Mouse (Mus musculus) midbrain, embryonic 12.5 days (tissue): ENCODE results near the gene Slc6a16. TPM values are rescaled to one million over a fixed set of nuclear protein-coding genes. Genes with fewer than 3 reads are reported as not detected.

Source experiments
- ATAC-seq: fragments of 200-750 bp; cut with Nextera tagmentation; 2 replicates; pipeline ENCODE4 v1.8.0; 2017; ENCODE audit warnings: low read depth, moderate TSS enrichment, moderate library complexity; ENCODE audit not compliant: low FRiP score
- H3K27ac ChIP-seq: fragments of 300-500 bp; sonication (generic); replicated peaks from 2 replicates; pipeline ENCODE4 v1.5.1; 2016; ENCODE audit warnings: mild to moderate bottlenecking
- H3K27me3 ChIP-seq: fragments of 300-500 bp; sonication (generic); 2 replicates; pipeline ENCODE4 v1.6.1; 2016; ENCODE audit warnings: mild to moderate bottlenecking
- H3K36me3 ChIP-seq: fragments of 300-500 bp; sonication (generic); 2 replicates; pipeline ENCODE4 v1.6.1; 2016
- H3K4me1 ChIP-seq: fragments of 300-500 bp; sonication (generic); 2 replicates; pipeline ENCODE4 v1.6.1; 2016
- H3K4me2 ChIP-seq: fragments of 300-500 bp; sonication (generic); replicated peaks from 2 replicates; pipeline ENCODE4 v1.6.1; 2016; ENCODE audit warnings: mild to moderate bottlenecking, moderate library complexity
- H3K4me3 ChIP-seq: fragments of 300-500 bp; sonication (generic); 2 replicates; pipeline ENCODE4 v1.5.1; 2016; ENCODE audit warnings: mild to moderate bottlenecking
- H3K9ac ChIP-seq: fragments of 300-500 bp; sonication (generic); replicated peaks from 2 replicates; pipeline ENCODE4 v1.6.1; 2016; ENCODE audit warnings: mild to moderate bottlenecking, moderate library complexity
- H3K9me3 ChIP-seq: fragments of 300-500 bp; sonication (generic); 2 replicates; pipeline ENCODE4 v1.6.1; 2016; ENCODE audit warnings: mild to moderate bottlenecking
- WGBS: fragments of 180-500 bp; shearing (Covaris S2); methylation state at CpG from one replicate; pipeline ENCODE4 v1.1.7; 2016; 5-methylcytosine and 5-hydroxymethylcytosine counted together
- polyA plus RNA-seq: library from polyadenylated mRNA; unstranded; fragments of >200 nt; fragmentation: Nextera tagmentation; extraction: Ambion mirVana; gene quantifications from 2 replicates; pipeline ENCODE4 v1.2.1, GENCODE M21; 2016

The Slc6a16 gene
- polyA plus RNA-seq = 0.14 TPM in 1 of 2 replicates, not detected in the other

DNA sequence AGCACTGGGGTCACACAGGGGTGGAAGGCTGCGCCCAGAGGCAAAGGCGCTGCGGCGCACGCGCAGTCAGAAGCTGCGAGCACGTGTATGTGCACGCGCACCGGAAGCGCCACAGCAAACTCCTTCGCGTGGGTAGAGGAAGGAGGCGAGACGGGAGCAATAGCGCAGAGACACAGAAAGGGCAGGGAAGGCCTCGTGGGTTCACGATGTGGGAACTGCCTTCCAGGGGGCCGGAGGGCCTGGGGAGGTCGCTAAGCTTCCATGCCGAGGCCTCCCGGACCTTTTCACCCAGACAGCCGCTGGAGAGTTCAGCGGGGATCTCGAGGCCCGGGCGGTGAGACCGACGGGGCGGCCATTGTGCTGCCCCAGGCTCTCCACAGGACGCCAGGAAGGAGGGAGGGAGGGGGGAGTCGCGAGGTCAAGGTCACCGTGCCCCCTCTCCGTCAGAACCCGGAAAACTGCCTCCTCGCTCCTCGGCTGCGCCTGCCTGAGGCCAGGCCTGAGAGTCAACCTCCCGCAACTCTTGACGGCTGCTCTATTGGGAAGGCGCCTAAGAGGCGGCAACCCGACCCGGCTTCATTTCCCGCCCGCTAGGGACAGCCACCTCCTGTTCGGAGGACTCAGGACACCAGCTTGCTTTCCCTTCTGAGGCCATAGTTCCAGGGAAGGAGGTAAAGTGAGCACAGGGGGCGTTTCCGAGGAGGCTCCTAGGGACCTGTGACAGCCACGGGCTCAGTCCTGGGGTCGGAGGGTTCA, at the start of gene Slc6a16:
Gene Slc6a16, plus strand, starts transcription at position 453 of the 756 bp plus-strand sequence.
- H3K9ac ChIP-seq = no peak within 1 kb of the TSS; the same call in 1 of the 2 replicates
- no peak within 1 kb of the TSS for H3K27ac ChIP-seq
- no peaks in the 10 kb centered on the region for H3K9me3 ChIP-seq
- peak within 1 kb of the TSS; percentile 35 for H3K4me3 ChIP-seq
- no peaks in the 10 kb centered on the region for H3K36me3 ChIP-seq
- peaks cover 62% of the 10 kb centered on the region for H3K27me3 ChIP-seq
- WGBS = 9% methylated on average over 52 of the region's 53 CpGs
- peak; percentile 38; the same call in 1 of the 2 replicates for ATAC-seq
- peak within 1 kb of the TSS; percentile 54 for H3K4me2 ChIP-seq
- H3K4me1 ChIP-seq = peaks cover 14% of the 10 kb centered on the region

DNA sequence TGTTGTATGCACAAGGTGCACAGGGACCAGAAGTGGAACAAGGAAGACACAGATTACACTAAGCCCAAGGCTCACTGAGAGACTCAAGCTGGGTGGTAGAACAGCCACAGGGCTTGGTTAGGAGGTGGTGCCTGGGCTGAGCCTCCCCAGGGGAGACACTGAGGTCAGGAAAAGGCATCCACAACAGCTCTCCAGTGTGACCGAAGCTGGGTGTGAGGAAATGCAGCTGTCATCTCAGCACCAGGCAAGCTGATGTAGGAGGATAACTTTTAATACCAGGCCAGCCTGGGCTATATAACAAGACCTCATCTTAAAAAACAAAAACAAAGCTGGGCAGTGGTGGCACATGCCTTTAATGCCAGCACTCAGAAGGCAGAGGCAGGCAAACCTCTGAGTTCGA, 49.7 kb upstream of the Slc6a16 start:
- Histone ChIP-seq H3K9ac (no peak overlapping the region), H3K4me2 (no peak overlapping the region), H3K27ac (no peak overlapping the region), H3K27me3 (peaks cover 53% of the 10 kb centered on the region), H3K4me3 (no peak overlapping the region), H3K9me3 (no peaks in the 10 kb centered on the region), H3K4me1 (peaks cover 4% of the 10 kb centered on the region; the same call in 1 of the 2 replicates), H3K36me3 (no peaks in the 10 kb centered on the region)
- WGBS = 82% methylated on average over 2 of the region's 2 CpGs
- ATAC-seq = no peak

- no peaks in the 10 kb centered on the region for H3K36me3 ChIP-seq
- H3K27ac ChIP-seq = no peak overlapping the region
- H3K4me1 ChIP-seq = peaks cover 4% of the 10 kb centered on the region; the same call in 1 of the 2 replicates
- no peak overlapping the region for H3K4me3 ChIP-seq
- WGBS = 33% methylated on average over 8 of the region's 8 CpGs
- ATAC-seq = no peak
- no peak overlapping the region for H3K4me2 ChIP-seq
- no peaks in the 10 kb centered on the region for H3K9me3 ChIP-seq
- no peak overlapping the region for H3K9ac ChIP-seq
- peaks cover 46% of the 10 kb centered on the region for H3K27me3 ChIP-seq
Measured at GRCm38 (mm10) chr7:45191803-45192363, 49.0 kb upstream of the Slc6a16 start.

DNA sequence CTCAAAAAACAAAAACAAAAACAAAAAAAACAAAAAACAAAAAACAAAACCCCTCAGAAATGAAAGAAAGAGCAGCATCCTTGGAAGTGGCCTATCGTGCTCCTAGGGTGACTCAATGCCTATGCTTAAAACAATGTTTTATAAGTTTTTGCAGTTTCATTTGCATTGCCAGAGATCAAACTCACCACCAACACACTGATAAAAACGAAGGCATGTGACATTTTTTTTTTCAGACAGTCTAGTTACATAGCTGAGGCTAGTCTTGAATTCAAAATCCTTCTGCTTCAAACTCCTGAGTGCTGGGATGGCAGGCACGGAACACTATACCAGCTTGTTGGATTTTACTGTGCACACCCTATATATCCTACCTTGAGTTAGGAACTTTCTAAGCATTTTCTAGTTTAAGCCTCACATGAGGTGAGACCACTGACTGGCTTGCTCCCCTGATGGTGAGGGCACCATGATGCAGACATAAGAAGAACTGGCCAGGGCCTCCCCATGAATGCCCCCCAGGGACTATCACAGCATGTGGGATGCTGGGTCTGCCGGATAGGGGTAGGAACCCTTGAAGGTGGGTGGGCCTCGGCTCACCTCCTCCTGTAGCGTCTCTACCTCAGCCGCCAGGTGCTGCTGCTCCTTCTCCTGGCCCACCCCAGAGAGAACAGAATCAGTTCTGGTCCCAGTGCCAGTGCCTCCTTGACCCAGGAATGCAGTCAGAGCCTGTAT, 48.1 kb upstream of the Slc6a16 start:
- WGBS = 78% methylated on average over 7 of the region's 7 CpGs
- no peak overlapping the region for H3K4me2 ChIP-seq
- no peak for ATAC-seq
- no peak overlapping the region; the same call in 1 of the 2 replicates for H3K9ac ChIP-seq
- no peak overlapping the region for H3K4me3 ChIP-seq
- peaks cover 46% of the 10 kb centered on the region for H3K27me3 ChIP-seq
- no peaks in the 10 kb centered on the region for H3K36me3 ChIP-seq
- H3K9me3 ChIP-seq = no peaks in the 10 kb centered on the region
- H3K27ac ChIP-seq = no peak overlapping the region
- peaks cover 7% of the 10 kb centered on the region; the same call in 1 of the 2 replicates for H3K4me1 ChIP-seq

GRCm38 (mm10) chr7:45193406-45193805, 47.5 kb upstream of the Slc6a16 start:
- WGBS = 57% methylated on average over 5 of the region's 5 CpGs
- H3K36me3 ChIP-seq = no peaks in the 10 kb centered on the region
- peaks cover 39% of the 10 kb centered on the region for H3K27me3 ChIP-seq
- no peak overlapping the region for H3K9ac ChIP-seq
- ATAC-seq = no peak
- no peak overlapping the region for H3K4me3 ChIP-seq
- no peak overlapping the region for H3K4me2 ChIP-seq
- no peak overlapping the region for H3K27ac ChIP-seq
- H3K9me3 ChIP-seq = no peaks in the 10 kb centered on the region
- peaks cover 11% of the 10 kb centered on the region; the same call in 1 of the 2 replicates for H3K4me1 ChIP-seq

DNA sequence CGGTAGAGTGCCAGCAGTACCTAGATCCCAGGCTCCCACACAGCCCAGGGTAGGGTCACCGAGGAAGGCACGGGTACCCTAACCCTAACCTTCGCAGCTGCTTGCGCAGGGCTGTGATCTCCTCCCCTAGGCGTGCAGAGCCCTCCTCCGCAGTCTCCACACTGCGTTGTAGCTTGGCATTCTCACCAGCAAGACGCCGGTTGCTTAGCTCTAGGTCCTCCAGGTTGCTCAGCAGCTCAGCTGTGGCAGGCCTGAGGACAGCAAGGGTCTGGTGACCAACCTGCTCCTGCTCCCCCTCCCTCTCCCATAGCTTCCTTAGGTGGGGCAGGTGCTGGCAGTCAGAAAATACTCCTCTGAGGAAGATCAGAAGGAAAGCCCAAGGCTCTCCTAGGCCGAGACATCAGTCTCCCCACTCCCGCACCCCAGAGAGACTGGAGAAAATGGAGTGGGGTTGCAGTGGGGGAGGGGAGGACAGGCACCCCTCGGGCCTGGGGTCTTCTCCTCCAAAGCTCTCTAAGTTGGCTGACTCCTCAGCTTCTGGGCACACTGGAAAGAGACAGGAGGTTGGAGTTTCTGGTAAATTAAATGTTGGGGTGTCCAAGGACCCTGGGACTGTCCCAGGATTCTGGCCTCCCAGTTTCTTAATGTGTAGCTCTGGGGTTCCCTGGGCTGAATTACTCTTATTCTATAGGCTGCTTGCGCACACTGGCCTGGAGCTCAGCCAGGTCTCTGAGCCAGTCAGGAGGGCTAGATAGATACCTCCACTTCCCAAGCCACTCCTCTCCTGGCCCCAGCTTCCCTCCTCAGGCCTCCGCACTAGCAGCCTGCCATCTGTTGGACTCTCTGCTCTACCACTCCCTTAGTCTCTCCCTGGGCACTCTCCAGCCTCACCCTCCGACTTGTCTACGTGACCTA, 46.8 kb upstream of the Slc6a16 start:
- Histone ChIP-seq H3K9me3 (no peaks in the 10 kb centered on the region), H3K27ac (no peak overlapping the region), H3K4me1 (peaks cover 11% of the 10 kb centered on the region; the same call in 1 of the 2 replicates), H3K4me2 (no peak overlapping the region), H3K9ac (no peak overlapping the region), H3K36me3 (no peaks in the 10 kb centered on the region), H3K4me3 (no peak overlapping the region), H3K27me3 (peaks cover 33% of the 10 kb centered on the region)
- no peak for ATAC-seq
- WGBS = 76% methylated on average over 17 of the region's 17 CpGs

GRCm38 (mm10) chr7:45195341-45196175, 45.3 kb upstream of the Slc6a16 start:
- Histone ChIP-seq H3K36me3 (no peaks in the 10 kb centered on the region), H3K27me3 (peaks cover 25% of the 10 kb centered on the region), H3K9ac (no peak overlapping the region), H3K4me2 (no peak overlapping the region), H3K27ac (no peak overlapping the region), H3K9me3 (no peaks in the 10 kb centered on the region), H3K4me1 (peaks cover 11% of the 10 kb centered on the region; the same call in 1 of the 2 replicates), H3K4me3 (no peak overlapping the region)
- no peak for ATAC-seq
- WGBS = 62% methylated on average over 13 of the region's 13 CpGs

DNA sequence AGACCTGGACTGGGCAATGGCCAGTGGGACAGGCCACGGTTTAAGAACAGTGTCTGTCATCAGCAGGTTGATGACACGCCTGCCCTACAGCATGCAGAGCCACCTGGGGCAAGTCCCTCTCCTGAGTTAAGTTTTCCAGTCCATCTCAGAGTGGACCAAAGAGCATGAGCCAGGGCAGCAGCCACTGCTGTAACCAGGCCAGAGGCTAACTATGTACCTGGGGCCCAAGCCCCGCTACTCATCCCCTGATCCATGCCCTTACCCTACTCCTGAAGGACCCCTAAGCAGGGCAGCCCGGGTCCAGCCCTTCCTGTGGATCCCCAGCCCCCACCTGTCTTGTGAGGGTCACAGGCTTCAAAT, 44.7 kb upstream of the Slc6a16 start:
- Histone ChIP-seq H3K36me3 (no peaks in the 10 kb centered on the region), H3K4me2 (no peak overlapping the region), H3K4me3 (no peak overlapping the region), H3K27me3 (peaks cover 20% of the 10 kb centered on the region), H3K27ac (no peak overlapping the region), H3K9me3 (no peaks in the 10 kb centered on the region), H3K4me1 (peaks cover 11% of the 10 kb centered on the region; the same call in 1 of the 2 replicates), H3K9ac (no peak overlapping the region)
- ATAC-seq = no peak
- 85% methylated on average over 4 of the region's 4 CpGs for WGBS

GRCm38 (mm10) chr7:45196994-45197393, 43.9 kb upstream of the Slc6a16 start:
- Histone ChIP-seq H3K27ac (no peak overlapping the region), H3K4me2 (no peak overlapping the region), H3K4me1 (peaks cover 8% of the 10 kb centered on the region; the same call in 1 of the 2 replicates), H3K36me3 (no peaks in the 10 kb centered on the region), H3K9me3 (no peaks in the 10 kb centered on the region), H3K4me3 (no peak overlapping the region), H3K27me3 (peaks cover 12% of the 10 kb centered on the region; the same call in 1 of the 2 replicates), H3K9ac (no peak overlapping the region)
- ATAC-seq = no peak
- WGBS = 69% methylated on average over 5 of the region's 5 CpGs

- 16% methylated on average over 5 of the region's 5 CpGs for WGBS
- ATAC-seq = peak; percentile 48; the same call in 1 of the 2 replicates
Measured at GRCm38 (mm10) chr7:45198435-45198834, 42.5 kb upstream of the Slc6a16 start.

More at GRCm38 (mm10) chr7:45198435-45198834, 42.5 kb upstream of the Slc6a16 start:
- H3K4me3 ChIP-seq = no peak overlapping the region
- H3K4me2 ChIP-seq = no peak overlapping the region
- H3K27me3 ChIP-seq = peaks cover 24% of the 10 kb centered on the region
- no peak overlapping the region for H3K9ac ChIP-seq
- peaks cover 8% of the 10 kb centered on the region; the same call in 1 of the 2 replicates for H3K4me1 ChIP-seq
- no peaks in the 10 kb centered on the region for H3K9me3 ChIP-seq
- H3K36me3 ChIP-seq = no peaks in the 10 kb centered on the region
- H3K27ac ChIP-seq = no peak overlapping the region
